Mouse (Mus musculus) heart, postnatal 25 days (tissue): ENCODE results near the gene Gm4175. TPM values are rescaled to one million over a fixed set of nuclear protein-coding genes. Genes with fewer than 3 reads are reported as not detected.
"Not testable (repeated sequence)": the region's sequence is repeated elsewhere in the genome, so short reads cannot be mapped to it uniquely, and the experiment has no call there.

Experiments
- DNase-seq: peaks from one replicate; pipeline ENCODE4 v3.0.0; 2022; ENCODE audit warnings: low spot score
- intact Hi-C: fragments of 180-260 bp; cut with DNase I; formaldehyde crosslinking; loops from one replicate; pipeline ENCODE4 v1.15.1; 2025
- total RNA-seq, 2 experiments: library from RNA; stranded (reverse); gene quantifications; 2 replicates each; pipeline ENCODE4 v1.2.3; 2021

Gene Gm4175
- total RNA-seq = not detected

DNA sequence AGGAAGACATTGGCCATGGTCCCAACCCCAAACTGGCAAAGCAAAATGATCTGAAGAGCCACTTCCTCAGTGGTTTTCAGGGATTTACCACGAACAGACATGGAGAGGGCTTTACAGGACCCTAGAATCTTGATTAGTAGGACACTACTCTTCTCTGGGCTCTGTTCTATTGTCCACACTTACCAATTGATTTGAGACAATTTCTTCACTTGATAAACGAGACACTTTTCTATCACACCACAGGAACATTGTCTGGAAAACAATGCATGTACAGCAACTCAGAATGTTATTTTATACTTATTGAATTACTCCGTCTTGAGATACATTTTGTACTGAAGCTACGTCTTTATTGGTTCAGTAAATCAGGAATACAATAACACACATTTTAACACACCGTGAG is at the start of gene Gm4175:
Gene Gm4175 (minus strand): TSS at position 101 of the 400 bp plus-strand sequence.
- intact Hi-C loops, DNase-seq: not testable (repeated sequence)

DNA sequence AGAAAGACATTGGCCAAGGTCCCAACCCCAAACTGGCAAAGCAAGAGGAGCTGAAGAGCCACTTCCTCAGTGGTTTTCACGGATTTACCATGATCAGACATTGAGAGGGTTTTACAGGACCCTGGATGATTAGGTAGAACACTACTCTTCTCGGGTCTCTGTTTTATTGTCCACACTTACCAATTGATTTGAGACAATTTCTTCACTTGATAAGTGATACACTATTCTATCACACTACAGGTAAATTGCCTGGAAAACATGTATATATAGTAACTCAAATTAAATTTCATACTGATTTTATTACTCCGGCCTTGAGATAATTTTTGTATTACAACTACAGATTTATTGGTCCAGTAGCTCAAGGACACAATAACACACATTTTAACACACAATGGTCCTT is 35.4 kb upstream of the Gm4175 start, which contains the start of gene Gm4177:
Gene Gm4177 (minus strand): TSS at position 101 of the 400 bp plus-strand sequence.
- intact Hi-C loops, DNase-seq: not testable (repeated sequence)

Other genes with a start within 250 kb of the Gm4175 start
- gene Vmn1r130, start 249.7 kb downstream of the Gm4175 start, total RNA-seq = not detected
- not detected for gene Vmn1r131, start 215.4 kb downstream of the Gm4175 start, total RNA-seq
- gene Vmn1r132, start 147.4 kb downstream of the Gm4175 start, total RNA-seq = not detected
- not detected for gene Gm4177, start 35.3 kb upstream of the Gm4175 start, total RNA-seq
- not detected for gene Vmn1r135, start 70.9 kb upstream of the Gm4175 start, total RNA-seq
- gene Gm5725, start 82.8 kb upstream of the Gm4175 start, total RNA-seq = not detected
- not detected for gene Gm5891, start 159.8 kb upstream of the Gm4175 start, total RNA-seq
- gene Vmn1r137, start 233.1 kb upstream of the Gm4175 start, total RNA-seq = not detected